Mouse (Mus musculus): ENCODE measurements around the gene Ifi35. TPM values are rescaled to one million over a fixed set of nuclear protein-coding genes. Genes with fewer than 3 reads are reported as not detected.

Gene Ifi35
- polyA plus RNA-seq, 1 experiment, result 50.6 TPM

DNA sequence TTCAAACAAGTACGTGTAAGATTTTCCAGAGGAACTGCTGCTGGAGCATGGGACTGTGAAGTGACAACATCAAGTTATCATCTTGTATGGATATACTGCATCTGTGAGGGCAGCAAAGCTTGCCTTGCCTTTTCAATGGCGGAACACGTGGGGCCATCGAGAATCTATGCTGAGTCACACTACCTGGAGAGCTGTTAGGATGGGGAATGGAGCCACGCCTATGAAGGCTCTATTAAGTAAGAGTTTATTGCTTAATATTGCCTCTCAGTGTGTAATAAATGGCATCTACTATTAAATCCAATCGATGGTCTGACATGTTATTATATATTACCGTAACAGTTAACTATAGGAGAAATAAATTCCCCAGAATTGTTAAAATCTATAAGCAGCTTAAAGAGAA is 58.9 kb downstream of the Ifi35 start:
- no peak overlapping the region for H3K4me3 ChIP-seq (ENCODE audit: insufficient read depth, low read length)
- TF ChIP-seq CTCF (IDR thresholded peaks at IDR 0.05; ENCODE audit: low read depth, low read length) (no peak), POLR2A (IDR thresholded peaks at IDR 0.05; ENCODE audit: borderline replicate concordance, low read depth, low read length) (no peak)
- H3K4me1 ChIP-seq (ENCODE audit: control insufficient read depth, insufficient read depth, low read length), result no peaks in the 10 kb centered on the region
- H3K27ac ChIP-seq (ENCODE audit: insufficient read depth, low read depth, low read length), result no peak overlapping the region

Other genes starting within 250 kb of the Ifi35 start
- 48.6 and 52.5 TPM in 2 replicates for gene Ezh1, start 221.9 kb upstream of the Ifi35 start, polyA plus RNA-seq (2012; ENCODE audit: insufficient read depth, insufficient read length, missing spikeins)
- not detected in 2 replicates for gene Ramp2, start 202.4 kb upstream of the Ifi35 start, polyA plus RNA-seq (2012; ENCODE audit: insufficient read depth, insufficient read length, missing spikeins)
- gene Vps25, start 194.7 kb upstream of the Ifi35 start, polyA plus RNA-seq (2012; ENCODE audit: insufficient read depth, insufficient read length, missing spikeins), result 111 and 114 TPM in 2 replicates
- not detected in 2 replicates for gene Wnk4, start 187.8 kb upstream of the Ifi35 start, polyA plus RNA-seq (2012; ENCODE audit: insufficient read depth, insufficient read length, missing spikeins)
- 1.0 and 1.6 TPM in 2 replicates for gene Cntd1, start 169.4 kb upstream of the Ifi35 start, polyA plus RNA-seq (2012; ENCODE audit: insufficient read depth, insufficient read length, missing spikeins)
- gene Coa3, start 169.3 kb upstream of the Ifi35 start, polyA plus RNA-seq (2012; ENCODE audit: insufficient read depth, insufficient read length, missing spikeins), result 60.1 and 63.3 TPM in 2 replicates
- gene Becn1, start 146.1 kb upstream of the Ifi35 start, polyA plus RNA-seq (2012; ENCODE audit: insufficient read depth, insufficient read length, missing spikeins), result 78.3 and 80.1 TPM in 2 replicates
- gene Psme3, start 132.2 kb upstream of the Ifi35 start, polyA plus RNA-seq (2012; ENCODE audit: insufficient read depth, insufficient read length, missing spikeins), result 48.8 and 53.2 TPM in 2 replicates
- gene Aoc2, start 123.3 kb upstream of the Ifi35 start, polyA plus RNA-seq (2012; ENCODE audit: insufficient read depth, insufficient read length, missing spikeins), result 1.1 and 1.3 TPM in 2 replicates
- gene Aoc3, start 117.8 kb upstream of the Ifi35 start, polyA plus RNA-seq (2012; ENCODE audit: insufficient read depth, insufficient read length, missing spikeins), result 0.20 TPM in 1 of 2 replicates, not detected in the other
- not detected in 2 replicates for gene G6pc, start 80.8 kb upstream of the Ifi35 start, polyA plus RNA-seq (2012; ENCODE audit: insufficient read depth, insufficient read length, missing spikeins)
- 15.4 and 17.8 TPM in 2 replicates for gene Aarsd1, start 30.8 kb upstream of the Ifi35 start, polyA plus RNA-seq (2012; ENCODE audit: insufficient read depth, insufficient read length, missing spikeins)
- gene Gm27029, start 23.6 kb upstream of the Ifi35 start, polyA plus RNA-seq (2012; ENCODE audit: insufficient read depth, insufficient read length, missing spikeins), result 3.9 and 5.3 TPM in 2 replicates
- 11.4 and 12.0 TPM in 2 replicates for gene Rundc1, start 23.3 kb upstream of the Ifi35 start, polyA plus RNA-seq (2012; ENCODE audit: insufficient read depth, insufficient read length, missing spikeins)
- 4.5 and 4.7 TPM in 2 replicates for gene Ptges3l, start 23.1 kb upstream of the Ifi35 start, polyA plus RNA-seq (2012; ENCODE audit: insufficient read depth, insufficient read length, missing spikeins)
- 519 and 718 TPM in 2 replicates for gene Rpl27, start 6.1 kb upstream of the Ifi35 start, polyA plus RNA-seq (2012; ENCODE audit: insufficient read depth, insufficient read length, missing spikeins)
- gene Rnd2, start 16.6 kb downstream of the Ifi35 start, polyA plus RNA-seq (2012; ENCODE audit: insufficient read depth, insufficient read length, missing spikeins), result 9.7 and 11.4 TPM in 2 replicates
- gene Vat1, start 17.8 kb downstream of the Ifi35 start, polyA plus RNA-seq (2012; ENCODE audit: insufficient read depth, insufficient read length, missing spikeins), result 180 and 202 TPM in 2 replicates
- 7.9 and 8.2 TPM in 2 replicates for gene Brca1, start 103.5 kb downstream of the Ifi35 start, polyA plus RNA-seq (2012; ENCODE audit: insufficient read depth, insufficient read length, missing spikeins)
- 179 and 198 TPM in 2 replicates for gene Nbr1, start 103.7 kb downstream of the Ifi35 start, polyA plus RNA-seq (2012; ENCODE audit: insufficient read depth, insufficient read length, missing spikeins)
- 407 and 510 TPM in 2 replicates for gene Tmem106a, start 133.8 kb downstream of the Ifi35 start, polyA plus RNA-seq (2012; ENCODE audit: insufficient read depth, insufficient read length, missing spikeins)
- gene Gm11634, start 150.8 kb downstream of the Ifi35 start, polyA plus RNA-seq (2012; ENCODE audit: insufficient read depth, insufficient read length, missing spikeins), result not detected in 2 replicates
- 21.2 and 22.1 TPM in 2 replicates for gene Rdm1, start 178.8 kb downstream of the Ifi35 start, polyA plus RNA-seq (2012; ENCODE audit: insufficient read depth, insufficient read length, missing spikeins)
- 0.80 and 1.9 TPM in 2 replicates for gene Arl4d, start 217.1 kb downstream of the Ifi35 start, polyA plus RNA-seq (2012; ENCODE audit: insufficient read depth, insufficient read length, missing spikeins)